Mouse (Mus musculus) thymus, postnatal 25 days (tissue): ENCODE measurements around the gene Gm42742.
A peak's percentile ranks its signal among the peaks of the same experiment; 100 is the strongest.

Experiments used
- DNase-seq: peaks from one replicate; pipeline ENCODE4 v3.0.0; 2022

Gene Gm42742

DNA sequence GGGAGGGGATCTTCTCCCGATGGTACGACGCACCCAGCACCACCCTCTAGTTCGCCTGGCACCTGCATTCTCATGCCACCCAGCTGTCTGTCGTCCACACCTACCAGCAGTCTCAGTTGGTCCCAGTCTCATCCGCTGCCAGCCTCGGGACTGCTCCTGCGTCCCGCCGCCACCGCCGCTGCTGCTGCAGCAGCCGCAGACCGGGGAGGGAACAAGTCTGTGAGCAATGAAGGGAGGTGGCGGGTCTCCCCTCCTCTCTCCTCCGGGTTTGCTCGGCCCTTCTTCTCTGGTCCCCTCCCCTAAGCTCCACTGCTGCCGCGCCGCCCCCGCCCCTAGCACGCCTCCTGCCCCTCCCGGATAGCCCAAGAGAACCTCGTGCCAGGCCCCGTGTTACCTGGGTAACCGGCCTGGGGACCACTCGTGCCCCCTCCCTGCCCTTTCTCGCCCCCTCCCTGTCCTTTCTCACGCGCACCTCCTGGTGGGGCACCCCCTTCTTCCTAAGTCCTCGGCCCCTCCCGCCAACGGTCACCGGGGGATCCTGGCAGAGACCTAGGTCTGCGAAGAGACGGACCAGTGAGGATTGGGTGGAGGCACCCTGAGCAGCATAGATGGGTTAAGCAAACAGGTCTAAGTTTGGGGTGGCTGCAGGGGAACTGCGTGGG, at the start of gene Gm42742, which contains the start of gene Prrt2:
Gm42742 (minus strand) TSS at position 197 of the 662 bp plus-strand sequence.
Prrt2 (minus strand) TSS at position 311 of the 662 bp plus-strand sequence.
- peak; percentile 75 for DNase-seq

DNA sequence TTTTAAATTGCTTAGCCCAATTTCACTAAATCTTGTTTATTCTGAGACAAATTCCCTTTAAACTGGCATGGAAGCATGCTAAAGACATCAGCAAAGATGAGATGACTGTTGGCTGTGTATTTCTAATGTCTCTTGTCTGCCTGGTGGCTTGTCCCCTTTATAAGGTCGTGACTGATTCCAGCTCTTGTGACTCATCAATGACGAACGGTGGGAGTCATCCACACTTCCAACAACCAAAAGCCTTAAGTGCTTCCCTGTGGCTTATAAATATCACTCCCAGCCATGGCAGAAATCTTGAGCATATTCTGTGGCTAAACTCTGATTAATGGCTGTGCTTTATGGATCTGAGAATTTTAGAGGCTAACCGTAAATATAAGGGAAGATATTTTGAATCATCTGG, 45.4 kb upstream of the Gm42742 start:
- DNase-seq, result no peak

DNA sequence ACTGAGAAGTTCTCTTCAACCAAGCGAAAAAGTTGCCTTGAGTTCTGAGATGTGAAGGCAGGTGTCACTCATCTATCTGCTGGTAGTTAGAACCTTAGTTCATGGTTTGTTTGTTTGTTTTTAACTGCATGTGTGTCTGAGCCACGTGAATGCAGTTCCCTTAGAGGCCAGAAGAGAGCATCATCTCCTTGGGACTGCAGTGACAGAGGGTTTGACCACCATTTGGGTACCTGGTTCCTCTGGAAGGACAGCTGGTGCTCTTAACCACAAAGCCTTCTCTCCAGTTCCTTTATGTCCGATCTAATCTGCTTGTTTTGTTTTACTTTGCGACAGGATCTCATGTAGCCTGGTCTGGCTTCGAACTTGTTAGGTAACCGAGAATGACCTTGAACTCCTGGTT, 44.6 kb upstream of the Gm42742 start:
- DNase-seq, result no peak

- peak; percentile 46 for DNase-seq
Measured at GRCm38 (mm10) chr7:127055026-127055585, 34.2 kb upstream of the Gm42742 start.

DNA sequence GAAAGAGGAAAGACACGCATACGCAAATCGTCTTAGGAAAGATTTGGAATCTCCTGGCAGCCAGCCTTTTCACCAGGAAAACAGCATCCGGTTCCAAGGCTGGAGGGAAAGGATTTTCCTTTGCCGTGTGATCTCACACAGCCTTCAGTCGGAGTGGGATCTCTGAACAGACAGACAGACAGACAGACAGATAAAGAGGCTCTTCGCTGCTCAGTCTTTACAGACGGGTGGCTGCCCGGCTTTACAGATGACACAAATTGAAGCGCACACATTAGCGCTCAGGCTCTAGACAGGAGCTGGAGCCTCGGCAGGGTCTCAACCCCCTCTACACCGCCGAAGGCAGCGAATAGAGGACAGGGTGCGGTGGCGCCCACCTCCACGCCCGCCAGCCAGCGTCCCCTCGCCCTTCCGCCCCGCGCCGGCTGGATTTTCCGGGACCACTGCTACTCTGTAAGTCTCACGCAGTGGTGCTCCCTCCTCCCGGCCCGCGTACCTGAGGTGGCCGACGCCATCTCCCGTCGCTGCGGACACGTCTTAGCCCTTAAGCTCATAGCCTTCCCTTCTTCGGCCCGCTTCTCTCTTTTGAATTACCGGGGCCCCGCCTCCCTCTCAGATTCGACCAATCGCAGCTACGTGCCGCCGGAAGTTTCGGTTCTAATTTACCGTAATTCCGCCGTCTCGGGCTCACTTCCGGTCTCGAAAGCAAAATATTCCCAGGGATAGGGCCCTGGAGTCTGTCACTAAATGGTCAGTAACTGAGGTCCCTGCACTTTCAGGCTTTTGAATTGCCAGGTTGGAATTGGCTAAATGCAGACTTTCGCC, 21.2 kb upstream of the Gm42742 start, which contains the start of gene Kif22:
Kif22 (minus strand) TSS at position 621 of the 822 bp plus-strand sequence.
- DNase-seq, result peak; percentile 90

- DNase-seq, result no peak
Measured at GRCm38 (mm10) chr7:127031244-127031643, 10.3 kb upstream of the Gm42742 start.

DNA sequence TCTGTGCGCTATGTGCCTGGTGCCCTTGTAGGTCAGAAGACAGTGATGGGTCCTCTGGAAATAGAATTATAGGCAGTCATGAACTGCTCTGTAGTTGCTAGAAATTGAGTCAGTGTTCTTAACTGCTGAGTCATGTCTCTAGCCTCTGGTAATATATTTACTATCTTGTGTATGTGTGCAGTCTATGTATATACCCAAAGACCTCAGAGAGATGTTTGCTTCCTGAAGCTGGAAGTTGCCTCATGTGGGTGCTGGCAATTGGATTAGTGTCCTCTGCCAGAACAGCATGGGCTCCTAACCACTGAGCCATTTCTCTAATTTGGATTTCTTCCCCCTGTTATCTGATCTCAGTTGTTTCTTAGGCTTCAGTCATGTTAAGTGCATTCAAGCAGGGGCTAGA, 9.3 kb upstream of the Gm42742 start:
- no peak for DNase-seq

- DNase-seq, result no peak
Measured at GRCm38 (mm10) chr7:127027885-127028284, 7.0 kb upstream of the Gm42742 start.

DNA sequence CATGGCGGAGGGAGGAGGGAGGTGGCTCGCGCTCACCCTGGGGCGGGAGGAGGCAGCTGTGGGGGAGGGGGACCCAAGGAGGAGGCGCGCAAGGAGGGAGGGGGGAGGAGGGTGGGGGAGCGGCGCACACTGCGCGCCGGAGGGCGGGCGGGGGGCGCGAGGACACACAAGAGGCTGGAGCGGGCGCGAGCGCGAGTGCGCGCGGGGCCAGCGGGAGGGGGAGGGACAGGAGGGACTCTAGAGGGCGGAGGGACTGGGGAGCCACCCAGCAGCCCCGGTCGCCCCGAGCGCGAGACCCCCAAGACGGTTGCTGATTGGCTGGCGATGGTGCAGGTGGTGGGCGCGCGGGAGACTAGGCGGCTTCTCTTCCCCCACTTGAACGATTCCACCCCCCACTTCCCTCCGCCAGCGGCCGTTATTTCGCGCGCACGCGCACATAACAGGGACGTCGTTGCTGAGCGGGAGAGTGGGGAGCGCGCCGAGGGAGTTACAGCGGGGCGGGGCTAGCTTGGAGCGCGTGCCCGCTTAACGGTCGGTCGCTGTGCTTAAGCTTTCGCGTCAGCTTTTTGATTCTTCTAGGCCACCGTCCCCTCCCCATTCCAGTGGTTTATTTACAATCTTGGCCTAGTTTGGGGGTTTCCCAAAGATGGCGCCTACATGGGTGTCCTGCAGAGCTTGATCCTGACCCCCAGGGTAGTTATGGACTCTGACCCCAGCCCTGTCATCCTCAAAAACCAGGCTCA, 6.3 kb upstream of the Gm42742 start, which contains the start of gene Maz:
Maz (minus strand) TSS at position 54 of the 743 bp plus-strand sequence.
- DNase-seq, result peak; percentile 99

GRCm38 (mm10) chr7:127026616-127026983, 5.7 kb upstream of the Gm42742 start:
- DNase-seq, result peak; percentile 86

DNA sequence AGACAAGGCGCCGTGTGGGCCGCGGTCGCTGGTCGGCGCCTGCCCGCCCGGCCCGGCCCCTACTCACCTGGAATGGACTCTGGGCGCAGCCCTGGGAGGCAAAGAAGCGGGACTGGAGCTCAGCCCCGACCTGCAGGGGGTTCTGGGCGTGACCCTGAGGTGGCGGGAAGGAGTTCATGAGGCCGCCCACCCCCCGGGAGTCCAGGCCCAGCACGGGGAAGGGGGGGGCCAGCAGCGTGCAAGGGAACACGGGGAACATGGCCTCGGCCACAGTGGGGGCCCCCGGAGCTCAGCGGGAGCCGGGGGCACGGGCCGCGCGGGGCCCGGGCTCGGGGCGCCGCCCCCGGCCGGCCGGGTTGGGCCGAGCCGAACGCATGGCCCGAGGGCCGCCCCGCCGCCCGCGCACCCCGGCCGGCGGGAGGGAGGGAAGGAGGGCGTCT, 5.3 kb upstream of the Gm42742 start:
- DNase-seq, result peak; percentile 82

- no peak for DNase-seq
Measured at GRCm38 (mm10) chr7:127025556-127026160, 4.8 kb upstream of the Gm42742 start.

DNA sequence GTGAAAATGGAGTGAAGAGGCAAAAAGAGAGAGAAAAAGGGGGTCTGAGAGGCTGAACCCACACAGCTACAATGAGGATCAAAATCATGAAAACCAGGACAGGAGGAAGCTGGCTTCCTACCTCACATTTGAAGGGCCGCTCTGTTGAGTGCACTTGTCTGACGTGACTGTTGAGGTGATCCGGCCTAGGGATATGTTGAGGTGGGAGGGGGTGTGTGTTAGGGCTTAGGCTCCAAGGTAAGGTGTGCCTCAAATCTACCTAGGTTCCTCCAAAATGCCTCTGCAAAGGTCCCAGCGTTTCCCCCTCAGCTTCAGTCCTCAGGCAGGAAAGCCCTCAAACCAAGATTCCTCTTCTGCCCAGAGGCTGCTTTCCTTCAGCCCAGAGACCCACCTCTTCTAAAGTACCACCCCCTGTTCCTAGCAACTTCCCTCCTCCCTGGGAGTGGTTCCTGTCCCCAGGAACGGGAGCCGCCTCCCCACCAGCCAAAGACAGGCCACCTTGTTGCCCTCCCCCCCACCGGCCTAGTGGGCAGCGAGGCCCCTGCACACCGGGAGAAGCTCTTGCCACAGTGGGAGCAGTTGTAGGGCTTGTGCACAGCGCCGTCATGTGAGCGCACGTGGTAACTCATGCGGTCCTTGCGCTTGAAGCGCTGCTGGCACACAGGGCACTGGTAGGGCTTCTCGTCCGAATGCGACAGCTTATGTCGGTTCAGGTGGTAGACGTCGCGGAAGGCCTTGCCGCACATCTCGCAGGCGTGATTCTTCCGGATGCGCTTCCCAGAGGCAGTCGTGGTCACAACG, 4.1 kb upstream of the Gm42742 start:
- peak; percentile 88 for DNase-seq

DNA sequence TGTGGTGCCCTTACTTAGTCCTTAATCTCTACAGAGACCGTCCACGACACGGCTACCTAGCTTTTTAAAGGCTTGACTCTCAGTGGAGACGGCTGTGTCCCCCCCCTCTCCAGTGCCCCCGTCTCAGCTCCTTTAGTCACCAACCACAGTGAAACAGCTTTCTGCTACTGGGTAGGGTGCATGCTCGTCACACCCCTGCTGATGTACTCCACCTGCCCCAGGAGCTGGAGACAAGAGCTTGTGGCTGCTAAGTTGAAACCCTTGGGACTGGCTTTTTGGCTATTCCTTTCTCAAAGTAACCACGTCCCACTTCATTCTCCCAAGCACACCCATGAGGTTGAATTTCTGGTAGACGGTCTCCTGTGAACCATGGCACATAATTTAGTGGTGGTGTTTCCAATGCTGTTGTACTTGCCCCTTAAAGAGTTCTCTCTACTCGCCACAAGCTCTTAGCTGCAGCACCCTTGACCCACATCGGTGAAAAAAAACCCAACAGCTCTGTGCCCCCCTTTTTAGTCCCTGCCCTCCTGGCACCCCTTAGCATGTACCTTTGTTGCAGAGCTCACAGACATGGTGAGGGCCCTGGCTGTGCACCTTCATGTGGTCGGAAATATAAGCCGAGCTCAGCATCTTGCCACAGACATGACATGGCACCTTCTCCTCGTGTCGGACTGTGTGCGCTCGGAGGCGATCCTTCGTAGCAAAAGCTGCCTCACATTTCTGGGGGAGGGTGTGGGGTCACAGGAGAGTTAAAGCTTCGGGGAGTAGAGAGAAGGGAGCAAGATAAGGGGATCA, 3.2 kb upstream of the Gm42742 start:
- peak; percentile 73 for DNase-seq

DNA sequence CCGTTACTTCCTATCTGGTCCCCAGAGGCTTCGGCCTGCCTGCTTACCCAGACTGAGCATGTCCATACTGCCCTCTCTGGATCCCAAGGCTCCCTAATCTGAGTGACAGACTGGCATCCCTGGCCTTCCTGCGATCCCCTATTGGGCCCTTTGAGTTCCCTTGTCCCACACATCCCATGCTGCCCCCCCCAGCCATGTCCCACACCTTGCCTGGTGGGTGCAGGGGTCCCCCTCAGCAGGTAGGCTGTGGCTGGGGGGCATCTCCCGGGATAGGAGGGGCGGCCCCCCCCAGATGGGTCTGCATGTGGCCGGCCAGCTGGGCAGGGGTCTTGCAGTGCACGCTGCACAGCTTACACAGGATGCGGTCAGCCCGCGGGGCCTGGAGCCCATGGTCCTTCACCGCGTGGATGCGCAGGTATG, 2.4 kb upstream of the Gm42742 start:
- no peak for DNase-seq

- peak; percentile 40 for DNase-seq
Measured at GRCm38 (mm10) chr7:127022528-127023271, 1.8 kb upstream of the Gm42742 start.

- DNase-seq, result no peak
Measured at GRCm38 (mm10) chr7:127021563-127022527, 948 bp upstream of the Gm42742 start.

GRCm38 (mm10) chr7:127020491-127020890, 406 bp downstream of the Gm42742 start:
- DNase-seq, result no peak

GRCm38 (mm10) chr7:127020031-127020430, 866 bp downstream of the Gm42742 start:
- no peak for DNase-seq
